Mouse (Mus musculus): Measurements from ENCODE around the gene Magoh.
A peak's percentile ranks its signal among the peaks of the same experiment; 100 is the strongest.

Gene Magoh

DNA sequence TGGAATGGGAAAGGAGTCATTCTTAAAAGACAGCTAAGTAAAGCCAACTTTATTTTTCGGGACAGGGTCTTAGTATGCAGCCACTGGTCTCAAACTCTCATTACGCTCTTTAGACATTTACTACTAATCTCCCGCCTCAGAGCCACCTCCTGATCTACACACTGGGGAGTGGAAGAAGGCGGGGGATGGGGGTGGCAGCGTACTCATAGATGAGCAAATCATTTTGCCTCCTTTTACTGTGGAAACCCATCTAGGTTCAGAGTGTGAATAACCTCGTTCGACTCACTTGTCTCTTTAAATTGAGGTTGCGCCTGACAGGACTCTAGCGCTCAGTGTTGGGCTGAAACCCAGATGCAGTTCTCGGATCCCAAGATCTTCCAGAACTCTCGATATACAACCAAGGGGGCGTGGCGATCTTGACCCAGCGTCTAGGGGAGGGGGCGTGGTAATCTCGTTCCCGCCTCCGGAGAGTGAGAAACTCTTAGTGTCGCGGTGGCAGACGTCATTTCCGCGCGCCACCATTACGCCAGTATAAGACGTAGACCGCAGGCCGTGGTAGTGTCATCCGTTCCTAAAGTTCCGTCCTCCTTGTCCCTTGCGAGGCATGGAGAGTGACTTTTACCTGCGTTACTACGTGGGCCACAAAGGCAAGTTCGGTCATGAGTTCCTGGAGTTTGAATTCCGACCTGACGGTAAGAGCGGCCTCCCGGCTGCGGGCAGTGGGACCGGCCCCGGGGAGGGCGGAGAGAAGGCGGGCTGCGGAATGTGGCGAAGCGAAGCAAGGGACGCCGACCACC lies at the start of gene Magoh:
TSS of gene Magoh (plus strand) at position 502 of the 797 bp plus-strand sequence.
- DNase-seq (ENCODE audit: low read depth, low spot score), result peak; percentile 96

DNA sequence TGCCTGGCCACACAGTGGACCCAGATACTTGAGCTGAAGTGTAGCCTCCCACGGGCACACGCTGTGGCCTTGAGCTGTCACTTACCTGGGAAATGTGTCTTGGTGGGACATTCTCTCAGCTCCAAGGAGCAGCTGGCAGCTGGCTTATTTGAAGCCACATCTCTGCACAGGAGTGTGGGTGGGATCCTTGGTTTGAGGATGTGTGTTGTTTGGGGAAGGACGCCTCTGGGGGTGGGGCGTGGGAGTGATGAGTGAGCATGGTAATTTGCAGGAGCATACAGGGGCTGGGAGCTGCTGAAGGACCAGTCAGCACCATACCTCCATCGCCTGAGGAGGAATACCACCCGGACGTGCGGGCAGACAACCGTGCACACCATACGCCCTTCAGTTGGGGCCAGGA lies 49.4 kb upstream of the Magoh start:
- no peak for DNase-seq (ENCODE audit: low read depth, low spot score)

DNA sequence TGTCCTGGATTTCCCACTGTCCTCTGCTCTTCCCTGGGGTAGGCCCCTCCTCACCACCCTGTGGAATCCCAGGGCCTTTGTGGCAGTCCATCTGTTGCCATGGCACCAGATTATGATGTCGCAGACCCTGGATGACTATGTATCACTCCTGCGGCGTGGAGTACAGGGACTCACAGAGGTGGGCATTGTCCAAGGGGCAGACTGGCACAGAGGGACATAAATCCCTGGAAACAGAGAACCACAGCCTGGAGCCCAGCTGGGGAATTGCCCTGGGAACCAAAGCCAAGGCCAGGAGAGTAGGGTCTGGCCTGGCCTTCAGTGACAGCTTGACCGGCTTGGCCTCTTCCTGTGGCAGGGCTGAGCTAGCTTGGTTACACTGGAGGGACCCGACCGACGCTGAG lies 48.7 kb upstream of the Magoh start:
- no peak for DNase-seq (ENCODE audit: low read depth, low spot score)

- DNase-seq (ENCODE audit: low read depth, low spot score), result no peak
These were observed 47.9 kb upstream of the Magoh start for GRCm38 (mm10) chr4:107831678-107832077.

GRCm38 (mm10) chr4:107833525-107833924 lies 46.0 kb upstream of the Magoh start:
- no peak for DNase-seq (ENCODE audit: low read depth, low spot score)

DNA sequence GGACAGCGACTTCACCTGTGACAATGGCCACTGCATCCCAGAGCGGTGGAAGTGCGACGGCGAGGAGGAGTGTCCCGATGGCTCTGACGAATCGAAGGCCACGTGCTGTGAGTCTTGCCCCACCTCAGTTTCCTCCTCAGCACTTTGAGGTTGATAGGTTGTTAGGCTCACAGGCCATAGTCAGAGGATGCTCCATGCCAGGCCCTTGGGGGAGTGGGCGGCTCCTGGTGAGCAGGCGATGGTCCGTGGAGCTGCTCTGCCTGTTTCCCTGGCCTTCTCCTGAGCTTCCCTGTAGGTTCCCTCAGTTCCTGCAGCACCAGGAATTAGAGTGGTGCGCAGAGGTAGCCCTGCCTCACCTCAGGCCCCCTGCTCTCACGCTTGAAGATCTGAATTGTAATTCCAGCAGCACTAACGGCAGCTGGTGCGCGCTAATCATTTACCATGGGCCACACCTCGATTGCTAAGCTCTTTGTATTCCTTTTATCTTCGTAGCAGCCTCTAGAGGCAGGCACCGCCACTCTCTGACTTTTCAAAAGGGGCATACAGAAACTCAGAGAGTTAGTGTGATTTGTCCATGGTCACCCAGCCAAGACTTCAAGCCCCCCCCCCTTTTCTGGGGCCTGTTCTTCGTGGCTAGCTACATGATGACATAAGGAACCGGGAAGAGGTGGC lies 44.8 kb upstream of the Magoh start:
- no peak for DNase-seq (ENCODE audit: low read depth, low spot score)

DNA sequence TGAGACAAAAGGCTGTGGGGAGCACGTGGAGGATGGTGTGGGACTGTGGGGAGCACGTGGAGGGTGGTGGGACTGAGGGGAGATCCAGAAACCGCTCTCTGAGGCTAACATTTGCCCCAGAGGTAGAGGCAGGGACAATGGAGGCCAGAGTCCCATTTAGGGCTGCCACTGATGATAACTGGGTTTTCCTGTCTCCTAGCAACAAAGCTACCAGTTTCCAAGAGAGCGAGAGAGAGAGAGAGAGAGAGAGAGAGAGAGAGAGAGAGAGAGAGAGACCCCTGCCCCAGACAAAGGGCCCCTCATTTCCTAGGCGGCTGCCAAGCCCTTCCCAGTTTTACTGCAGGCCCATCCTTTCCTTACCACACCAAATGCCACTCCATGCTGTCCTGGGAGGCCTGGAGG lies 44.0 kb upstream of the Magoh start:
- no peak for DNase-seq (ENCODE audit: low read depth, low spot score)

GRCm38 (mm10) chr4:107836758-107837157 lies 42.8 kb upstream of the Magoh start:
- DNase-seq (ENCODE audit: low read depth, low spot score), result peak; percentile 47

- DNase-seq (ENCODE audit: low read depth, low spot score), result no peak
These were observed 41.6 kb upstream of the Magoh start for GRCm38 (mm10) chr4:107837910-107838309.

DNA sequence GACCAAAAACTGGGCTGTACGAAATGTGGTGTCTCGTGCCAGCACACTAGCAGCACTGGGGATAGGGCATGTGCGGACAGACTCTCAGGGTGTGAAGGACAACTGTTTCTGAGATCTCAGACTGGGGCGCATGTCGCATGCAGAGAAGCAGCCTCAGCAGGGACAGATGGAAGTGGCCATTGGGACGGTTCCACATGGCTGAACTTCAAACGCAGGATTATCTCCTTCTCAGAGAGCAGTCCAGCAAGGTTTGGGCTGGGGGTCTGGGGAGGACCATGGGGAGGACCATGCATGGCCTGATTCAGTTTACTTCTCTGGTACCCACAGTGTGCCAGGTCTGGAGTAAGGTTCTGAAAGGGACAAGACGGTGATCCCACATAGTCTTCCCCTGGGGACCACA lies 35.9 kb upstream of the Magoh start:
- DNase-seq (ENCODE audit: low read depth, low spot score), result no peak

DNA sequence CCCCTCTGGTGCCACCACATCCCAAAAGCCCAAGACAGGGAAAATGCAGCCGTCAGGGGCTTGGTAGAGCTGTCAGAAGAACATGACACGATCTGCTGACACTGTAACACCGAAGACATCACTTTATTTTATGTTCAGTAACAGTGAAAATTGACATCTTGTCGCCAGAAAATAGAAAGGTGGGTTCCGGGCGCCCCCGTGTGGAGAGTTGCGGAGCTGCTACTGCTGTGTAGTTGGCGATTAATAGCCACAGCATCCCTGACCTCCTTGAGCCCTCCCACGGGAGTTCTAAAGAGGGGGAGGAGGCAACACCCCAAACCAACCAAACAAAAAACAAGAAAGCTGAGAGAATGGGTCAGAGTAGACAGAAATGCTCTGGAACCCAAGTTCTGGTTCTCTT lies 34.6 kb upstream of the Magoh start:
- DNase-seq (ENCODE audit: low read depth, low spot score), result peak; percentile 66

GRCm38 (mm10) chr4:107846795-107847194 lies 32.8 kb upstream of the Magoh start:
- DNase-seq (ENCODE audit: low read depth, low spot score), result no peak

DNA sequence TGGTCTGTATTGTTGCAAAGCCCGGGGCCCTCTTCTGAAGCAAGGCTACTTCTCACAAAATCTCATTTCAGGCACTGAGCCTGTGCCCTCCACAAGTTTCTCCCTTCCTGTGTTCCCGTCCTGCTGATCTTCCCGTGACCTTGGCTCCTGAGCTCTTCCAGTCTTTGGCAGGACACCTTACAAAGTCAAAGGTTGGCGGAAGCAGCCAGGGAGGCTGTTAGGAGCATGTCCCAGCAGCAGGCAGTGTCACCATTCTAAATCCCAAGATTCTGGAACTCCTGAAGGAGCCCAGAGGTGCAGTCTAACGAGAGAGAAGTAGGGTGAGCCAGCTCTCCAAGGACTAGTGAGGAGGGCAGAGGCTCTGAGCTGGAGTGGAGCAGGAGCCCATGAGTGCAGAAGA lies 31.0 kb upstream of the Magoh start:
- DNase-seq (ENCODE audit: low read depth, low spot score), result no peak

DNA sequence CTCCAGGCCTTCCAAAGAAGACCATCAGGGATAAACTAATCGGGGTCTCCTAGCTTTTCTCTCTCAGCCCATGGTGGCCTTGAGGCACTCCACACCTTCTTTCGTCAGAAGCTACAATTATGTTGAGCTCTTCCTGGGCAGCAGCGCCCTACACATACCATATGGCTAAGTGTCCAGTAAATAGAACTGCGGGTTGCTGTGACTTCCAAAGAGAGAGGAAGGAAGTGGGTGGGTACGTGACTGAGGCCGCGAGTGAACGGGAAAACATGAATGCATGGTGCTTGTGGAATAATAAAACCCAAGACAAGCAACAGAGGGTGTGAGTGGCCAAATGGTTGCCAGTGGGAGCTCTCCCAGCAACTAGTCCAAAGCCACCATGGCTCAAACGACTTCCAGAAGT lies 29.9 kb upstream of the Magoh start:
- no peak for DNase-seq (ENCODE audit: low read depth, low spot score)

GRCm38 (mm10) chr4:107850091-107850490 lies 29.5 kb upstream of the Magoh start:
- no peak for DNase-seq (ENCODE audit: low read depth, low spot score)

DNA sequence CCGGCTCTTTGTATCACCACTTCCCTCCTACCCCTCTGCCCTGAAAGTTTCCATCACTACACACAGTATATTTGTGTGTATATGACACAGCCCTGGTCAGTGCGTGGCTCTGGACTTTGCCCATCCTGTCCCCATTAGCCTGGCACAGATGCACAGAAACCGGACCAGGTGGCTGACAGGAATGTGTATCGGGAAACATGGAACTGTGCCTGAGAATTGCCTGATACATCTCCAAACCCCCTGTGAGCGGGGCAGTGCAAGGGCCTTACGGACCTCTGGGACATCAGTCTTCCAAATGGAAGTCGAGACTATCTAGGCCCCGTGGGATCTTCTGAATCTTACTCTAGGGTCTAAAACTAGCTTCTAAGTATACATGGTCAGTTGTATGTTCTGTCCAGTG lies 26.2 kb upstream of the Magoh start:
- DNase-seq (ENCODE audit: low read depth, low spot score), result no peak

GRCm38 (mm10) chr4:107853836-107854235 lies 25.7 kb upstream of the Magoh start:
- no peak for DNase-seq (ENCODE audit: low read depth, low spot score)

GRCm38 (mm10) chr4:107856958-107857686 lies 22.4 kb upstream of the Magoh start:
- no peak for DNase-seq (ENCODE audit: low read depth, low spot score)

DNA sequence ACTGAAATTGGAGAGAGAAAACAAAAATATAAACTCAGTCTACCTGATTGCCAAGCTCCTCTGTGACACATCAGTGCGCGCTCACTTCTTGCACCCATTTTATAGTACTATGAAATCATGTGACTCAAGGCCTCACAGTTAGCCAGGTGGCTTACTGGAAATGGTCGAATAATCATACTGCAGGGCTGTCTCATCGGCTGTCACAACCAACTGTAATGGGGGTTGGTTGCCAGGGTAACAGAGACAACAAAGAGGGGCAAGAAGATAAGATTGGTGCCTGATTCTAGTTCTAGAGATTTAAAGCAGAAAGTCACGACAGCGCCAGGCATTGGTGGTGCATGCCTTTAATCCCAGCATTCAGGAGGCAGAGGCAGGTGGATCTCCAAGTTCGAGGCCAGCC lies 20.6 kb upstream of the Magoh start:
- DNase-seq (ENCODE audit: low read depth, low spot score), result no peak

GRCm38 (mm10) chr4:107864866-107865265 lies 14.7 kb upstream of the Magoh start:
- DNase-seq (ENCODE audit: low read depth, low spot score), result no peak

DNA sequence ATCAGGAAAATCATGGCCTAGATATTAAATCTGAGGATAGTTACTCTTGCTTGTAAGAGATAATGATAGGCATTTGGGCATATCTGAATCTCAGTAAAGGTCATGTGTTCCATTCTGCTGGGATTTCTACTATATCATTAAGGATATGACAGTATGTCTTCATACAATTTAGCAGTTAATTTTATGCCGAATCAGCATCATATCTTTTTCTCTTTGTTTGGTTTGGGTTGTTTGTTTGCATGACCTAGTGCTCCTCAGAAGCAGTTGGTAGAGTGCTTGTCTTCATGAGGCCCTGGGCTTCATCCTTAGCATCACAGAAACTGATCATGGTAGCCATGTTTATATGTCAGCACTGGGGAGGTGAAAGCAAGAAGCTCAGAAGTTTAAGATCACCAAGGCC lies 2.1 kb downstream of the Magoh start:
- DNase-seq (ENCODE audit: low read depth, low spot score), result no peak

DNA sequence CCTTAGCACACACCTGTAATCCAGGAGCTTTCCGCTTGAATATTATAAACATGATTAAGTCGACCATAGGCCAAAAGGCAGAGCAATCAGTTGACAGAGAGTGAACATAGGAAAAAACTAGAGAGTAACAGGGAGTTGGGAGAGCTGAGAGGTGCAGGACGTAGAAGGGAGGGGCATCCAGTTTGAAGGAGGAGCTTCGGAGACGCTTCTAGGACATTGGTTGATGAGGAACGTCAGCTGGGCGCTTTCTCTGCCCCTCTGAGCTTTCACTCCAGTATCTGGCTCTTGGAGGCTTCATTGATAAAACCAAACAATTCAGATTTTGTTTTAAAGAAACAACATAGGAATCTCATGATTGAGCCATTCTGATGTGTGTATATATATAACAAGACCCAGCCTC lies 6.8 kb downstream of the Magoh start:
- no peak for DNase-seq (ENCODE audit: low read depth, low spot score)

- DNase-seq (ENCODE audit: low read depth, low spot score), result no peak
These were observed 9.8 kb downstream of the Magoh start for GRCm38 (mm10) chr4:107889385-107889730.

All from forelimb bud, embryonic 11.5 days (tissue).